22 mouse cellular contexts compared by ENCODE assay signal in the genomic region with DNA sequence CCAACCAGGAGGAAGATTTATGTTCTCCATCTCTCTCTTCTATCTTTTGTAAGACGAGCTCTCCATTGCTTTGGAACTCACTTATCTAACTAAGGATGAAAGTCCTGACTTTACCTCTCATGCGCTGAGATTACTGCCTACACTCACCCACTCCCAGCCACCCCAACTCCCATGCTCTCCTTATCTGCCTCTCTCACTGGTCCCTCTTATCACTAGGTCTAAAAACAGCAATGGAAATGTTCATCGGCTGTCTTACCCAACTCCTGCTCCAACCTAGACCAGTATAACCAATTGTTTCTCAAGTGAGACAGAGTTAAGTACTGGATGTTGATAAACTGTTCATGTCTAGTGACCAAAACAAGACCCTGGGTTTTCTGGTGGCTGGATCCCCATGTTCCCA. TPM values are rescaled to one million over a fixed set of nuclear protein-coding genes. Genes with fewer than 3 reads are reported as not detected.
DNase-seq lines count a peak whose midpoint lies in the region; ATAC-seq and TF ChIP-seq lines count a peak whose summit lies in the region.
"Had no signal": no experiment of that assay in that cellular context is flagged by ENCODE, and none has a peak within 500 bp of the region (broad histone marks: within the 10 kb centered on the region; RNA-seq: fewer than 3 reads in every experiment).

No protein-coding gene starts in this region.

- ATAC-seq in G1E (ENCODE audit: extremely low read depth, insufficient number of reproducible peaks, low FRiP score, poor library complexity, severe bottlenecking): peak; percentile 74
- no peak for ATAC-seq in heart, embryonic 15.5 days (replicated peaks; ENCODE audit: insufficient number of reproducible peaks, insufficient read depth, low FRiP score, low read depth)
- peak; percentile 64; the same call in 1 of the 2 replicates for ATAC-seq in liver, embryonic 14.5 days (ENCODE audit: insufficient read depth)
- ATAC-seq in hindbrain, embryonic 12.5 days (ENCODE audit: low FRiP score): no peak
- ATAC-seq in intestine, postnatal 0 days: no peak
- ATAC-seq: CD4-positive, CD25-positive, alpha-beta regulatory T cell, adult 4 months; forebrain, embryonic 16.5 days; inflammation-experienced regulatory T-cells, adult 6 months had no signal

- WGBS in heart, embryonic 15.5 days: 29% methylated on average over 3 of the region's 3 CpGs
- 27% methylated on average over 3 of the region's 3 CpGs for WGBS in liver, embryonic 14.5 days (ENCODE audit: insufficient replicate concordance)
- 94% methylated on average over 3 of the region's 3 CpGs for WGBS in hindbrain, embryonic 12.5 days
- WGBS in intestine, postnatal 0 days: 58% methylated on average over 3 of the region's 3 CpGs

- H3K4me3 ChIP-seq in G1E (ENCODE audit: low read depth, low read length): no peak overlapping the region
- H3K4me3 ChIP-seq in heart, embryonic 15.5 days: no peak overlapping the region
- H3K4me3 ChIP-seq in liver, embryonic 14.5 days (ENCODE audit: insufficient read depth in 1 of 2, low read depth in 2 of 2, low read length in 2 of 2): no peak overlapping the region
- H3K4me3 ChIP-seq in hindbrain, embryonic 12.5 days: no peak overlapping the region
- H3K4me3 ChIP-seq in intestine, postnatal 0 days (ENCODE audit: low read depth, low read length): no peak overlapping the region
- H3K4me3 ChIP-seq: embryonic facial prominence, embryonic 13.5 days; hindbrain, embryonic 13.5 days; megakaryocyte, embryonic 14.5 days; stomach, embryonic 15.5 days had no signal

- TF ChIP-seq EP300 in liver, embryonic 14.5 days (IDR thresholded peaks at IDR 0.05; ENCODE audit: low read depth): peak; percentile 47; the same call in 1 of the 2 replicates

- peaks cover 79% of the 10 kb centered on the region for H3K36me3 ChIP-seq in G1E (replicated peaks)
- H3K36me3 ChIP-seq in heart, embryonic 15.5 days: peaks cover 67% of the 10 kb centered on the region
- peaks cover 29% of the 10 kb centered on the region for H3K36me3 ChIP-seq in liver, embryonic 14.5 days (replicated peaks; ENCODE audit: control insufficient read depth, insufficient read depth, low read depth)
- peaks cover 58% of the 10 kb centered on the region for H3K36me3 ChIP-seq in hindbrain, embryonic 12.5 days
- H3K36me3 ChIP-seq in intestine, postnatal 0 days (ENCODE audit: control insufficient read depth, insufficient read depth): peaks cover 60% of the 10 kb centered on the region

- peak overlapping the region; percentile 69 for H3K27ac ChIP-seq in heart, embryonic 15.5 days
- H3K27ac ChIP-seq in liver, embryonic 14.5 days: no peak overlapping the region
- no peak overlapping the region for H3K27ac ChIP-seq in hindbrain, embryonic 12.5 days
- H3K27ac ChIP-seq in intestine, postnatal 0 days (ENCODE audit: low read depth, low read length): no peak overlapping the region
- H3K27ac ChIP-seq: embryonic facial prominence, embryonic 13.5 days; hindbrain, embryonic 13.5 days; stomach, embryonic 15.5 days had no signal

- no peaks in the 10 kb centered on the region for H3K9me3 ChIP-seq in G1E (replicated peaks)
- H3K9me3 ChIP-seq in heart, embryonic 15.5 days (replicated peaks): no peaks in the 10 kb centered on the region
- H3K9me3 ChIP-seq in liver, embryonic 14.5 days (ENCODE audit: control insufficient read depth, low read length): no peaks in the 10 kb centered on the region
- H3K9me3 ChIP-seq in hindbrain, embryonic 12.5 days (replicated peaks): no peaks in the 10 kb centered on the region
- no peaks in the 10 kb centered on the region for H3K9me3 ChIP-seq in intestine, postnatal 0 days (ENCODE audit: control insufficient read depth)
- H3K9me3 ChIP-seq: embryonic facial prominence, embryonic 13.5 days; hindbrain, embryonic 13.5 days; megakaryocyte, embryonic 14.5 days; stomach, embryonic 15.5 days had no signal

- peaks cover 19% of the 10 kb centered on the region for H3K4me1 ChIP-seq in G1E (ENCODE audit: insufficient read depth, low read depth, low read length)
- peaks cover 13% of the 10 kb centered on the region for H3K4me1 ChIP-seq in heart, embryonic 15.5 days (replicated peaks)
- H3K4me1 ChIP-seq in liver, embryonic 14.5 days (replicated peaks; ENCODE audit: control insufficient read depth in 2 of 2, insufficient read depth in 2 of 2, low read length in 1 of 2): peaks cover 0 to 2% of the 10 kb centered on the region in 2 experiments; a peak in 1 of 4 replicates
- H3K4me1 ChIP-seq in hindbrain, embryonic 12.5 days: no peaks in the 10 kb centered on the region
- no peaks in the 10 kb centered on the region for H3K4me1 ChIP-seq in intestine, postnatal 0 days (replicated peaks; ENCODE audit: control insufficient read depth, insufficient read depth, low read length)
- H3K4me1 ChIP-seq: embryonic facial prominence, embryonic 13.5 days; hindbrain, embryonic 13.5 days; stomach, embryonic 15.5 days had no signal

- intact Hi-C loops in heart, postnatal 36 days (cut with DNase I): no loop called here

- TF ChIP-seq CTCF in G1E (IDR thresholded peaks at IDR 0.05; ENCODE audit: low read depth, low read length): no peak
- no peak for TF ChIP-seq CTCF in liver, embryonic 14.5 days (IDR thresholded peaks at IDR 0.05; ENCODE audit: low read depth)
- TF ChIP-seq CTCF in intestine, postnatal 0 days (IDR thresholded peaks at IDR 0.05; ENCODE audit: low read depth): no peak

- H3K9ac ChIP-seq in heart, embryonic 15.5 days: no peak overlapping the region
- H3K9ac ChIP-seq in liver, embryonic 14.5 days (replicated peaks): no peak overlapping the region
- H3K9ac ChIP-seq in hindbrain, embryonic 12.5 days: no peak overlapping the region
- no peak overlapping the region for H3K9ac ChIP-seq in intestine, postnatal 0 days (ENCODE audit: low read depth, low read length)
- H3K9ac ChIP-seq: embryonic facial prominence, embryonic 13.5 days; hindbrain, embryonic 13.5 days; stomach, embryonic 15.5 days had no signal

- peak; percentile 85 for DNase-seq in heart, adult 11 months
- DNase-seq in heart, postnatal 36 days: no peak
- DNase-seq in G1E (ENCODE audit: low spot score): no peak
- peak in 2 of 3 experiments; percentile 10 to 11 for DNase-seq in liver, embryonic 14.5 days (ENCODE audit: low read depth in 3 of 3, low spot score in 3 of 3)
- DNase-seq in embryo, embryonic 10 days (ENCODE audit: low spot score): no peak
- DNase-seq: adrenal gland, postnatal 25 days; cerebellum, adult 9-11 months; kidney, postnatal 14 days; lung, postnatal 10 days; right cerebral cortex, postnatal 25 days; thymus, adult 18-20 months; thymus, postnatal 4 days had no signal

- H3K27me3 ChIP-seq in G1E (ENCODE audit: insufficient read depth, low read length): no peaks in the 10 kb centered on the region
- no peaks in the 10 kb centered on the region for H3K27me3 ChIP-seq in heart, embryonic 15.5 days
- H3K27me3 ChIP-seq in liver, embryonic 14.5 days (ENCODE audit: control insufficient read depth, insufficient read depth, low read length): no peaks in the 10 kb centered on the region
- no peaks in the 10 kb centered on the region for H3K27me3 ChIP-seq in hindbrain, embryonic 12.5 days
- no peaks in the 10 kb centered on the region for H3K27me3 ChIP-seq in intestine, postnatal 0 days (replicated peaks; ENCODE audit: control insufficient read depth, insufficient read depth, low read length)
- H3K27me3 ChIP-seq: embryonic facial prominence, embryonic 13.5 days; hindbrain, embryonic 13.5 days; megakaryocyte, embryonic 14.5 days; stomach, embryonic 15.5 days had no signal

- no peak overlapping the region for H3K4me2 ChIP-seq in heart, embryonic 15.5 days
- H3K4me2 ChIP-seq in liver, embryonic 14.5 days (ENCODE audit: low read depth): no peak overlapping the region
- H3K4me2 ChIP-seq in hindbrain, embryonic 12.5 days (replicated peaks): no peak overlapping the region
- no peak overlapping the region for H3K4me2 ChIP-seq in intestine, postnatal 0 days (replicated peaks; ENCODE audit: low read depth)
- H3K4me2 ChIP-seq: embryonic facial prominence, embryonic 13.5 days; hindbrain, embryonic 13.5 days; stomach, embryonic 15.5 days had no signal

RNA-seq across cellular contexts. Expression of a gene that starts 51.7 kb away (rescaled TPM):
- total RNA-seq in heart, postnatal 36 days (2021): 10 to 100 TPM; 25.2 to 32.7 TPM
- 287 and 297 TPM in 2 replicates for total RNA-seq in G1E (2014; fragmentation: Nextera tagmentation)
- 139 and 169 TPM in 2 replicates for total RNA-seq in G1E (2017)
- polyA plus RNA-seq in G1E (2012): 16.7 and 23.3 TPM in 2 replicates
- 270 and 363 TPM in 2 replicates for polyA plus RNA-seq in heart, embryonic 15.5 days (2015; fragmentation: Nextera tagmentation; extraction: Ambion mirVana)
- polyA plus RNA-seq in liver, embryonic 14.5 days (2012; rRNA removed): 109 and 184 TPM in 2 replicates
- 224 and 231 TPM in 2 replicates for polyA plus RNA-seq in liver, embryonic 14.5 days (2014; fragmentation: Nextera tagmentation; extraction: Ambion mirVana)
- polyA plus RNA-seq in hindbrain, embryonic 12.5 days (2016; fragmentation: Nextera tagmentation; extraction: Ambion mirVana): 478 and 481 TPM in 2 replicates
- polyA plus RNA-seq in intestine, postnatal 0 days (2015; fragmentation: Nextera tagmentation; extraction: Ambion mirVana): 587 and 610 TPM in 2 replicates

Comparison
In these comparisons a context has a peak if more than half of its experiments do, and no peak if none do; other contexts are left out.
1. DNase-seq: peak in heart, adult 11 months (single experiment) and liver, embryonic 14.5 days (2 of 3); none in heart, postnatal 36 days (0 of 2), G1E (single experiment) and embryo, embryonic 10 days (single experiment).
2. ATAC-seq: peak in G1E (single experiment) and liver, embryonic 14.5 days (single experiment); none in heart, embryonic 15.5 days (single experiment), hindbrain, embryonic 12.5 days (single experiment) and intestine, postnatal 0 days (single experiment).